Mouse (Mus musculus) neural tube, embryonic 14.5 days (tissue): ENCODE results near the gene Sptbn2. TPM values are rescaled to one million over a fixed set of nuclear protein-coding genes. Genes with fewer than 3 reads are reported as not detected.

Experiments used
- ATAC-seq: fragments of 200-750 bp; cut with Nextera tagmentation; 2 replicates; pipeline ENCODE4 v1.8.0; 2017; ENCODE audit warnings: low read depth, mild to moderate bottlenecking, moderate TSS enrichment, moderate library complexity
- H3K27ac ChIP-seq: fragments of 300-500 bp; sonication (generic); 2 replicates; pipeline ENCODE4 v1.5.1; 2014; ENCODE audit warnings: low read depth, mild to moderate bottlenecking, control low read depth, low read length, moderate library complexity, mixed read lengths
- H3K27me3 ChIP-seq: fragments of 300-500 bp; sonication (generic); 2 replicates; pipeline ENCODE4 v1.6.1; 2014; ENCODE audit warnings: low read length; ENCODE audit not compliant: control insufficient read depth, insufficient read depth
- H3K36me3 ChIP-seq: fragments of 300-500 bp; sonication (generic); 2 replicates; pipeline ENCODE4 v1.6.1; 2014; ENCODE audit warnings: low read length, mixed read lengths; ENCODE audit not compliant: control insufficient read depth, insufficient read depth
- H3K4me1 ChIP-seq: fragments of 300-500 bp; sonication (generic); 2 replicates; pipeline ENCODE4 v1.6.1; 2014; ENCODE audit warnings: low read length; ENCODE audit not compliant: control insufficient read depth, insufficient read depth
- H3K4me2 ChIP-seq: fragments of 300-500 bp; sonication (generic); 2 replicates; pipeline ENCODE4 v1.6.1; 2014; ENCODE audit warnings: mild to moderate bottlenecking, low read depth, low read length, control low read depth
- H3K4me3 ChIP-seq: fragments of 300-500 bp; sonication (generic); 2 replicates; pipeline ENCODE4 v1.5.1; 2014; ENCODE audit warnings: low read depth, low read length, control low read depth, mixed read lengths
- H3K9ac ChIP-seq: fragments of 300-500 bp; sonication (generic); replicated peaks from 2 replicates; pipeline ENCODE4 v1.6.1; 2014; ENCODE audit warnings: low read depth, mild to moderate bottlenecking, control low read depth, low read length, mixed read lengths
- H3K9me3 ChIP-seq: fragments of 300-500 bp; sonication (generic); 2 replicates; pipeline ENCODE4 v1.6.1; 2016; ENCODE audit warnings: low read length; ENCODE audit not compliant: control insufficient read depth
- WGBS: fragments of 180-500 bp; shearing (Covaris S2); extraction: QIAGEN DNeasy Blood & Tissue Kit; methylation state at CpG from one replicate; pipeline ENCODE4 v1.1.7; 2014; 5-methylcytosine and 5-hydroxymethylcytosine counted together
- polyA plus RNA-seq: library from polyadenylated mRNA; unstranded; fragments of >200 nt; fragmentation: Nextera tagmentation; extraction: Ambion mirVana; gene quantifications from 2 replicates; pipeline ENCODE4 v1.2.1, GENCODE M21; 2014

Sptbn2 gene
- polyA plus RNA-seq, 1 experiment from 2014 or later, result 34.7 TPM

- H3K36me3 ChIP-seq, result no peaks in the 10 kb centered on the region
- 0 out of 2 replicates have a peak, but pooled peaks cover 5% of the 10 kb centered on the region for H3K27me3 ChIP-seq
- H3K27ac ChIP-seq, result no peak overlapping the region
- H3K4me2 ChIP-seq, result no peak overlapping the region
- ATAC-seq, result no peak
- H3K9ac ChIP-seq, result no peak overlapping the region
- no peak overlapping the region for H3K4me3 ChIP-seq
- peaks cover 7% of the 10 kb centered on the region for H3K4me1 ChIP-seq
- no peaks in the 10 kb centered on the region for H3K9me3 ChIP-seq
- WGBS, result 28% methylated on average over 5 of the region's 5 CpGs
These were observed 11.1 kb upstream of the Sptbn2 start for GRCm38 (mm10) chr19:4699821-4700220.

- WGBS, result 47% methylated on average over 8 of the region's 8 CpGs
- Histone ChIP-seq H3K4me2 (no peak overlapping the region), H3K9me3 (no peaks in the 10 kb centered on the region), H3K27me3 (0 out of 2 replicates have a peak, but pooled peaks cover 5% of the 10 kb centered on the region), H3K36me3 (no peaks in the 10 kb centered on the region), H3K4me3 (no peak overlapping the region), H3K4me1 (peaks cover 7% of the 10 kb centered on the region), H3K27ac (no peak overlapping the region), H3K9ac (no peak overlapping the region)
- no peak for ATAC-seq
These were observed 10.3 kb upstream of the Sptbn2 start for GRCm38 (mm10) chr19:4700656-4701055.

- ATAC-seq, result no peak
- H3K27ac ChIP-seq, result no peak overlapping the region
- H3K9ac ChIP-seq, result no peak overlapping the region
- no peak overlapping the region for H3K4me3 ChIP-seq
- no peak overlapping the region for H3K4me2 ChIP-seq
- no peaks in the 10 kb centered on the region for H3K9me3 ChIP-seq
- H3K36me3 ChIP-seq, result no peaks in the 10 kb centered on the region
- H3K4me1 ChIP-seq, result peaks cover 7% of the 10 kb centered on the region
- 0 out of 2 replicates have a peak, but pooled peaks cover 5% of the 10 kb centered on the region for H3K27me3 ChIP-seq
- 69% methylated on average over 7 of the region's 7 CpGs for WGBS
These were observed 9.7 kb upstream of the Sptbn2 start for GRCm38 (mm10) chr19:4701221-4701620.

- no peak for ATAC-seq
- H3K4me3 ChIP-seq, result no peak overlapping the region
- no peak overlapping the region for H3K27ac ChIP-seq
- peaks cover 4% of the 10 kb centered on the region; the same call in 1 of the 2 replicates for H3K4me1 ChIP-seq
- 82% methylated on average over 10 of the region's 10 CpGs for WGBS
- H3K9ac ChIP-seq, result no peak overlapping the region
- no peaks in the 10 kb centered on the region for H3K27me3 ChIP-seq
- no peaks in the 10 kb centered on the region for H3K36me3 ChIP-seq
- no peak overlapping the region for H3K4me2 ChIP-seq
- no peaks in the 10 kb centered on the region for H3K9me3 ChIP-seq
These were observed 2.2 kb upstream of the Sptbn2 start for GRCm38 (mm10) chr19:4708765-4709164.

- H3K9ac ChIP-seq, result peak overlapping the region; percentile 97
- peak overlapping the region; percentile 73 for H3K4me2 ChIP-seq
- ATAC-seq, result peak; percentile 87
- H3K4me3 ChIP-seq, result peak overlapping the region; percentile 82
- H3K9me3 ChIP-seq, result no peaks in the 10 kb centered on the region
- under 1% methylated on average over 25 of the region's 65 CpGs for WGBS
- H3K4me1 ChIP-seq, result peaks cover 14% of the 10 kb centered on the region; the same call in 1 of the 2 replicates
- peak overlapping the region; percentile 94 for H3K27ac ChIP-seq
- no peaks in the 10 kb centered on the region for H3K36me3 ChIP-seq
- H3K27me3 ChIP-seq, result no peaks in the 10 kb centered on the region
These were observed 711 bp downstream of the Sptbn2 start for GRCm38 (mm10) chr19:4711601-4712155.

- H3K9ac ChIP-seq, result peak overlapping the region; percentile 97
- H3K27ac ChIP-seq, result peak overlapping the region; percentile 94
- peak; percentile 53 for ATAC-seq
- H3K27me3 ChIP-seq, result no peaks in the 10 kb centered on the region
- no peaks in the 10 kb centered on the region for H3K36me3 ChIP-seq
- H3K4me1 ChIP-seq, result peaks cover 14% of the 10 kb centered on the region; the same call in 1 of the 2 replicates
- peak overlapping the region; percentile 82 for H3K4me3 ChIP-seq
- H3K9me3 ChIP-seq, result no peaks in the 10 kb centered on the region
- under 1% methylated on average over 54 of the region's 60 CpGs for WGBS
- peak overlapping the region; percentile 73 for H3K4me2 ChIP-seq
These were observed 1.3 kb downstream of the Sptbn2 start for GRCm38 (mm10) chr19:4712156-4712780.

- Histone ChIP-seq H3K27ac (peak overlapping the region; percentile 94), H3K27me3 (no peaks in the 10 kb centered on the region), H3K4me1 (peaks cover 14% of the 10 kb centered on the region; the same call in 1 of the 2 replicates), H3K4me2 (peak overlapping the region; percentile 73), H3K9me3 (no peaks in the 10 kb centered on the region), H3K9ac (peak overlapping the region; percentile 97), H3K4me3 (peak overlapping the region; percentile 82), H3K36me3 (no peaks in the 10 kb centered on the region)
- 23% methylated on average over 13 of the region's 13 CpGs for WGBS
- no peak for ATAC-seq
These were observed 2.0 kb downstream of the Sptbn2 start for GRCm38 (mm10) chr19:4712781-4713526.

- no peak for ATAC-seq
- Histone ChIP-seq H3K36me3 (no peaks in the 10 kb centered on the region), H3K9ac (0 out of 2 replicates have a peak overlapping the region, but pooled peaks have one; percentile 97), H3K4me1 (peaks cover 14% of the 10 kb centered on the region; the same call in 1 of the 2 replicates), H3K4me2 (peak overlapping the region; percentile 73), H3K27ac (no peak overlapping the region), H3K27me3 (no peaks in the 10 kb centered on the region), H3K9me3 (no peaks in the 10 kb centered on the region), H3K4me3 (peak overlapping the region; percentile 82)
- WGBS, result 39% methylated on average over 3 of the region's 3 CpGs
These were observed 2.9 kb downstream of the Sptbn2 start for GRCm38 (mm10) chr19:4713886-4714285.

GRCm38 (mm10) chr19:4716756-4717155 is 5.8 kb downstream of the Sptbn2 start:
- no peaks in the 10 kb centered on the region for H3K9me3 ChIP-seq
- no peaks in the 10 kb centered on the region; the same call in none of the 2 replicates for H3K36me3 ChIP-seq
- no peak overlapping the region for H3K27ac ChIP-seq
- no peak overlapping the region for H3K4me2 ChIP-seq
- peaks cover 17% of the 10 kb centered on the region; the same call in 1 of the 2 replicates for H3K4me1 ChIP-seq
- H3K27me3 ChIP-seq, result no peaks in the 10 kb centered on the region
- WGBS, result 97% methylated on average over 14 of the region's 14 CpGs
- H3K9ac ChIP-seq, result no peak overlapping the region
- no peak overlapping the region for H3K4me3 ChIP-seq
- no peak for ATAC-seq
